Mouse (Mus musculus) thymus, adult 2 months (tissue): ENCODE results near the gene Gpr25.

Source experiments
- CTCF ChIP-seq: fragments of 200-500 bp; IDR thresholded peaks from 2 replicates; pipeline ENCODE4 v1.5.1; 2012; ENCODE audit warnings: mild to moderate bottlenecking, control low read depth, low read length, moderate library complexity, borderline replicate concordance; ENCODE audit not compliant: control insufficient read depth, poor library complexity, insufficient read depth; ENCODE audit errors: extremely low read depth
- POLR2A ChIP-seq: fragments of 200-500 bp; IDR thresholded peaks from 2 replicates; pipeline ENCODE4 v1.6.1; 2012; ENCODE audit warnings: mild to moderate bottlenecking, low read length, control low read depth, moderate library complexity; ENCODE audit not compliant: control insufficient read depth, poor library complexity, insufficient read depth; ENCODE audit errors: extremely low read depth

GRCm38 (mm10) chr1:136234595-136235092, 26.0 kb downstream of the Gpr25 start:
- TF ChIP-seq CTCF (no peak), POLR2A (no peak)
